Mouse (Mus musculus) left cerebral cortex, postnatal 10 days (tissue): ENCODE results near the gene Elovl6. TPM values are rescaled to one million over a fixed set of nuclear protein-coding genes. Genes with fewer than 3 reads are reported as not detected.

Experiments used
- DNase-seq, 2 experiments: peaks; one replicate each; pipeline ENCODE4 v3.0.0; 2021 to 2022; ENCODE audit warnings: low spot score in 2 of 2, mixed read lengths in 1 of 2; ENCODE audit errors: extremely low spot score in 1 of 2
- intact Hi-C: fragments of 180-260 bp; cut with DNase I; formaldehyde crosslinking; loops from one replicate; pipeline ENCODE4 v1.15.1; 2025
- total RNA-seq, 2 experiments: library from RNA; stranded (reverse); gene quantifications; 2 replicates each; pipeline ENCODE4 v1.2.3; 2021

Elovl6 gene
- total RNA-seq, 2 experiments from 2014 or later, result 45.5 to 46.1 TPM

DNA sequence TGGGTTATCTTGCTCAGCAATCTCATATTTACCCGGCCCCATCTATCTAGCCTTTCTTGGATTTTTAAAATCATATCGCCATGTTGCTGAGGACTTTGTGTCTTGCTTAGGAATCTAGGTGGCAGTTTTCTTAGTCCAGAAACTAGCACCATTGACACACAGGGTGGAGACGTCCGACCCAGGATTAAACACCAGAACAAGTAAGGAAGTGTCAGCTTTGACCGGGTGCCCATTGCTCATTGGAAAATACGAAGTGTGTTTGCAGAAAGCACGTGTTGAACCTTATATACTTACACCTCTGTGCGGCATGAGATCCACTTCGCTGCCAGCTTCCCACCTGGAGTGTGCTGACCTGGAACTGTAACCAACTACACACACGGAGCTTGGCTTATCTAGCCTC, 57.5 kb downstream of the Elovl6 start:
- no peak for DNase-seq
- intact Hi-C loops, result no loop called here

- intact Hi-C loops, result no loop called here
Measured at GRCm38 (mm10) chr3:129590548-129591226, 58.5 kb downstream of the Elovl6 start.

DNA sequence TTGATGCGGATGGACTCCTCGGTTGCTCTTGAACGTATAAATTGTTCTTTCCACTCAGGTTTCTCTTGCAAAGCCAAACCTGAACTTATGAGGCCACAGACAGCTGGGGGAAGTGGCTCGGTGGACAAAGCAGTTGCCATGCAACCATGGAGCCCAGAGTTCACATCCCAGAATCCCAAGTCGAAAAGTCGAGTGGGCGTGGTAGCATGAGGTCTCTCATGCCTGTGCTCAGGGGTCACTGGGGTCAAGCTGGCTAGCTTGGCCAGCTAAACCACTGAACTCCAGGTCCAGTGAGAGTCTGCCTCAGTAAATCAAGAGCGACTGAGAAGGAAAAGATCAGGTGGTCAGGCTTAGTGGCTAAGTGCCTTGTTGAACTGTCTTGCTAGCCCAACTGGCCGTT, 59.1 kb downstream of the Elovl6 start:
- no peak for DNase-seq
- intact Hi-C loops, result no loop called here

More at GRCm38 (mm10) chr3:129590548-129591226, 58.5 kb downstream of the Elovl6 start:
- DNase-seq, result peak; percentile 59 to 60

DNA sequence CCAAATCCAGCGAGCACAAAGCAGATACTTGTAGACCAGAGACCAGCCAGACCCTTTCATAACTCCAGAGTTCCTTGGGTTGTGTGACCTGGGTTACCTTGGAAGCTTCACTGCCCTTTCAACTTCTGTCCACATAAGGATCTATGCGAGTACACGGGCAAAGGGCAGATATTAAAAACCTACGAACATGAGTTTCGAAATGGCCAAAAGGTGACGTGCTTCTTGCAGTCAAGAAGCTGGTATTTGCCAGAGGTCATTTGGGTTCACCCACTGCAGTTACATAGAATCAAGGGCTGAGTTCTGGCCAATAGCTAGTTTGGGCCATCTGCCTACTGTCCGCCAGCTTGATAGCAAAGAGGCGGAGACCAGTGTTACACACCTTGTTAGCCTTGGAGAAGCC, 59.6 kb downstream of the Elovl6 start:
- intact Hi-C loops, result no loop called here
- DNase-seq, result no peak

DNA sequence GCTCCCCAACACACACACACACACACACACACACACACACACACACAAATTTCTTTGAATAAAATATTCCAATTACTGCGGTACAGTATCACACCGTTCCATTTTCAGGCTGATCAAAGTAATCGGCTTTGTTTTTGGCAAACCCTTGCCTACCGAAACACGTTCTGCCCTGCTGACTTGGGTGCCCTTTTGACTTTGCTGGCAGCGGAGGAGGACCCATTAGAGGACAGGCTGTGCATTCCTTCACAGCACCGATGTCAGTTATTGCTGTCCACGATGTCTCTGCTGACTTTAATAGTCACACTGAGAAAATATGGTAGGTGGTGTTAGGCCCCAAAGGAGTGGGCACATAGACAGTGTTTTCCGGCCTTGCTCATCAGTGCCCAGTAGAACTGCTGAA, 60.8 kb downstream of the Elovl6 start:
- intact Hi-C loops, result no loop called here
- DNase-seq, result no peak

GRCm38 (mm10) chr3:129593735-129594134, 61.6 kb downstream of the Elovl6 start:
- DNase-seq, result no peak
- intact Hi-C loops, result no loop called here

DNA sequence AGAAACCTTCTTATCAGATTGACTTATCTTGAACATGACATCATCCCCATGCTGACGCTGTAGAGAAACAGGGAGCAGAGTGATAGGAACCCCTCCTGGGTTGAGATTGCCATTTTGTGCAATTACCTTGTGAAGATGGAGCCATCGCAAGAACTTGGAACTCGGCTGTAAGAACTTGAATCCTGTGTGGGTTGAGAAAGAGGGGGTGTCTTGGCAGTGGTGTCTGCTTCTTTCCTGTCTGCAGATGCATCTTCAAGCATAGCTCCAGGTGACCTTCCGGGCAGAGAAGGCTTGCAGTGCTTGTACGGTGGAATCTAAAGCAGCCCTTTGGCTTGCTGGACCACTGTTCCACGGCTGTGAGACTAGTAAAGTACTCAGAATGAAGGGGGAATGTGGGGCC, 63.9 kb downstream of the Elovl6 start:
- DNase-seq, result no peak
- intact Hi-C loops, result no loop called here

GRCm38 (mm10) chr3:129602289-129602688, 70.1 kb downstream of the Elovl6 start:
- no peak for DNase-seq
- intact Hi-C loops, result no loop called here

DNA sequence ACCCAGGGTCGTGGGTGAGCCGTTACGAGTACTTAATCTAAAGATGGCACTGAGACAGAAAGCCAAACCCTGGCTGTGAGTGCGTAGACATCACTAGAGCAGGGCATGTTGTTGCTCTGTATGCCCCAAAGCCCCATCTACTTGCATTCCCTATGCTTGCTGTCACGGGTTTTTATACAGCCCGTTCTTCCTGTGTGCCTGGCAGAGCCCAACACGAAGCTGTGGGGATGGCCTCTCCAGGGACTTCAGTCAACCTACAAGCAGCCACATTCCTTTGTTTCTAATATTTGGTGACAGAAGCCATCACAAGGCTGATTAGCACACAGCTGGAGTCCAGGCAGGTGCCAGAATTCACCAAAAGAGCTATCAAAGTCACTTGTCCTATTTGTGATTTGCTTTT, 73.3 kb downstream of the Elovl6 start:
- no peak for DNase-seq

GRCm38 (mm10) chr3:129605934-129606333, 73.8 kb downstream of the Elovl6 start:
- intact Hi-C loops, result no loop called here

More for the DNA sequence above, 73.3 kb downstream of the Elovl6 start:
- intact Hi-C loops, result no loop called here

GRCm38 (mm10) chr3:129611626-129612025, 79.5 kb downstream of the Elovl6 start:
- DNase-seq, result no peak
- intact Hi-C loops, result no loop called here

More at GRCm38 (mm10) chr3:129605934-129606333, 73.8 kb downstream of the Elovl6 start:
- no peak for DNase-seq

DNA sequence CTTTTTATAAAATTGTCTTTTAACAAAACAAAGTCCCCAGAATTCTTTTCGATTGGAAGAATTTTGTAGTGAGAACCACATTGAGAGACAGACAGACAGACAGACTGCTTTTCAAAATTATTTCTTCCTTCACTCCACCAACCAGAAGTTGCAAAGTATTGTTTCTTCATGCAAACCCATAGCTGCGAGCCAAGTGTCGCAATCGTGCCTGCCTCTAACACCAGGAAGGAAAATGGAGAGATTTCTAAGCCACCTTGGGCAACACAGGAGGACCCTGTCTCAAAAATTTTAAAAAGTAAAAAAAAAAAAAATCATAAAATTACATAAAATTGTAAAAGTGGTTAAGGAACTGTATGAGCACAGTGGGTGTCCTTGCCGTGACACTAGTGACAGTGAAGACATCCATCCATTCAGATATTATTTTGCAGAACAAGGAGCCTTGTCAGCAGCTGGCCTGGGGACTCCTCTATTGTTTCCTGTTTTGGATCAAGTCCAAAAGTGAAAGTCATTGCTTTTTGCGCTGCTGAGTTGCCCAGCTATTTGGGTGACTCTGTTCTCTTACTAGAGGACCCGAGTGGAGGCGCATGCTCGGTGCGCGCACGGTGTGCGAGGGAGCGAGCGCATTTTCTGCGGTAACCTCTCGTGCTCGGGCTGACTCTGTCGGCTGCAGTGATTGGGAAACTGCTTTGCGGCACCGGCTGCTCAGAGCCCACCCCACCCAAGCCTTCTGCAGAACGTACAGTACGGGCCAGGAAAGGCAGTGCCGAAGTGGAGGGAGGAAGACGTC, 80.3 kb downstream of the Elovl6 start:
- intact Hi-C loops, result no loop called here
- no peak for DNase-seq

DNA sequence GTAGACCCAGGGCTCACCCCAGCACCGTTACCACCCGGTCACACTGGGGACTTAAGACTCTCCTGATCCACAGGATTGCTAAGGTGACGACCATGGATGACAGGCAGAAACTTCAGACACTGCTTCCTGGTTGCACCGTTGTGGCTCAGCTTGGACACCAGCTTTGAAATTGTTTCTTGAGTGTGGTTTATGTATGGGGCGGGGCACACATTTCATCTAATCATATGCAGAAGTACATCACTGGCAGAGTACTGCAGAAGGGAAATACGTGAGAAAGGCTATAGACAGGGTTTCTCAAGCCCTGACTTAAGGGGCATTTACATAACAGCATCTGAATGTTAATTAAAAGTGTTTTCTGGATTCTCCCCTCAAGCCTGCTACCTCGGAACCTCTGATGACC, 81.6 kb downstream of the Elovl6 start:
- intact Hi-C loops, result no loop called here
- no peak for DNase-seq

DNA sequence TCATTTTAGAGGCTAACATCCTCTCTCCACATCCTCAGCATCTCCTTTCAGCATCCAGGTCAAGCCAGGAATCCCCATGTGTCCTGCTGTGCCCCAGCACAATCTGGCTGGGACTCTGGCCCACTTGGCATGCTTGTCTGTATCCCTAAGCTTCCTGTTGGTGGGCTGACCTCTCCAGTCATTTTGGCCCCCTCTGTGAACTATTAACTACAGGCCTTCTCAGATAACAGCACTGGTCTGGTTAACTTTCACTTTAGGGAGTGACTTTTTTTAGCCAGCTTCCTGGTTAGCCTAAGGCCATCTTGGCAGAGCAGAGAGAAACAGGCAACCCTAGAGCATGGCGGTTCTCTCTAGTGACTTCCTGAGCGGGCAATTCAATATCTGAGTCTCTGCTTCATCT, 82.1 kb downstream of the Elovl6 start:
- intact Hi-C loops, result no loop called here
- no peak for DNase-seq

- DNase-seq, result no peak
- intact Hi-C loops, result no loop called here
Measured at GRCm38 (mm10) chr3:129617450-129617849, 85.3 kb downstream of the Elovl6 start.

- intact Hi-C loops, result no loop called here
Measured at GRCm38 (mm10) chr3:129619194-129619775, 87.1 kb downstream of the Elovl6 start.

DNA sequence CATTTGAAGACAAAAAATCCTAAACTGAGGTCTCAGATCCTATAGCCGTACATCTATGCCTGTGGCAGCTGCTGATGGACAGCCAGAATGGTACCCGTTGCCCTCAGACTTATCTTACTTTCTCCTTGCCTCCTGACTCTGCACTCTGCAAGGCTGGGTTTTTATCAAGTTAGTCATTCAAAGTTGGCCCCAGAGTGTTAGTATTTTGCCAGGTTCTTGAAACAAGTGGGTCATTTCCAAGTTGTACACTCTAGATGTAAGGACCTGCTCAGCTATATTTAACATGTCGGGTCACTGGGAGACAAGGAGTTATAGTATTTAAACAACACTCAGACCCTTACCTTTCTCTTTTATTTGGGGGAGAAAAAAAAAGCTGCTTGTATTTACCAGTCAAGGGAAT, 88.6 kb downstream of the Elovl6 start:
- intact Hi-C loops, result loop anchor here (5.0 kb wide), 1 partner anchor 89 kb away; the partner anchor contains the start of gene Elovl6
- no peak for DNase-seq

More at GRCm38 (mm10) chr3:129619194-129619775, 87.1 kb downstream of the Elovl6 start:
- no peak for DNase-seq

GRCm38 (mm10) chr3:129621255-129621654, 89.1 kb downstream of the Elovl6 start:
- intact Hi-C loops, result loop anchor here (5.0 kb wide), 1 partner anchor 89 kb away; the partner anchor contains the start of gene Elovl6
- no peak for DNase-seq

- DNase-seq, result no peak
- intact Hi-C loops, result loop anchor here (5.0 kb wide), 1 partner anchor 90 kb away; the partner anchor contains the start of gene Elovl6
Measured at GRCm38 (mm10) chr3:129622120-129622519, 90.0 kb downstream of the Elovl6 start.

GRCm38 (mm10) chr3:129622705-129623104, 90.5 kb downstream of the Elovl6 start:
- no peak for DNase-seq
- intact Hi-C loops, result loop anchor here (5.0 kb wide), 1 partner anchor 90 kb away; the partner anchor contains the start of gene Elovl6
